ENCODE assay signal across 13 mouse cellular contexts in the genomic region with DNA sequence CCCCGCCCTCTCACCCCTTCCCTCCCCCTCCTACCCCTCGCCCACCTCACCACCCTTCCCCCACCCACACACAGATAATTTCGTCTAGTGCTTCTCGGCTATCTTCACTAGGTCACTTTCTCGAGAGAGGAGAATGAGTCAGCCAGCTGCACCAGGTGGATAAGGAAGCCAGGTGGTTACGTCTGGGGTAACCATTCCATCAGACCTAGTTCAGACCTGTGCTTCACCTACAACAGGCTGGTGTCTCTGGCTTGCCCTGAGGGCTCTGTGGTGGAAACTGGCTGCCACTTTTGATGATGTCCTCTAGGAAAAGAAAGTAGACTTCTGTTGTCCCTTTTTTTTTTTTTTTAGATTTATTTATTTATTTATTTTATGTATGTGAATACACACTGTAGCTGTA.
DNase-seq lines count a peak whose midpoint lies in the region; ATAC-seq and TF ChIP-seq lines count a peak whose summit lies in the region.
"Had no signal": no experiment of that assay in that cellular context is flagged by ENCODE, and none has a peak within 500 bp of the region (broad histone marks: within the 10 kb centered on the region; RNA-seq: fewer than 3 reads in every experiment).

No protein-coding gene starts in this region.

- H3K27me3 ChIP-seq in hindbrain, embryonic 10.5 days (ENCODE audit: insufficient read depth, poor library complexity, severe bottlenecking), result no peaks in the 10 kb centered on the region
- no peaks in the 10 kb centered on the region for H3K27me3 ChIP-seq in hindbrain, embryonic 11.5 days (ENCODE audit: control insufficient read depth, insufficient read depth, low read length)
- no peaks in the 10 kb centered on the region for H3K27me3 ChIP-seq in stomach, postnatal 0 days (ENCODE audit: control insufficient read depth, insufficient read depth, low read length)

- no peak for TF ChIP-seq CTCF in stomach, postnatal 0 days (IDR thresholded peaks at IDR 0.05; ENCODE audit: low read depth)

- no peaks in the 10 kb centered on the region for H3K9me3 ChIP-seq in hindbrain, embryonic 10.5 days
- no peaks in the 10 kb centered on the region for H3K9me3 ChIP-seq in hindbrain, embryonic 11.5 days (ENCODE audit: control insufficient read depth, low read length)
- H3K9me3 ChIP-seq in stomach, postnatal 0 days (ENCODE audit: control insufficient read depth, low read length), result no peaks in the 10 kb centered on the region

- TF ChIP-seq EP300 in stomach, postnatal 0 days (optimal IDR thresholded peaks at IDR 0.05), result no peak

- 29% methylated on average over 6 of the region's 6 CpGs for WGBS in hindbrain, embryonic 10.5 days
- WGBS in hindbrain, embryonic 11.5 days, result 31% methylated on average over 6 of the region's 6 CpGs
- WGBS in stomach, postnatal 0 days, result 38% methylated on average over 6 of the region's 6 CpGs

- peak; percentile 21 for DNase-seq in embryo, embryonic 9.5 days (ENCODE audit: extremely low spot score)
- DNase-seq in embryo, embryonic 10 days (ENCODE audit: low spot score), result no peak
- no peak for DNase-seq in hindbrain, embryonic 10.5 days (ENCODE audit: low spot score)
- DNase-seq in hindbrain, embryonic 11.5 days (ENCODE audit: low spot score), result no peak
- DNase-seq in thymus, postnatal 0 days (ENCODE audit: low spot score), result peak; percentile 26
- DNase-seq in thymus, postnatal 36 days, result no peak
- peak; percentile 22 for DNase-seq in stomach, postnatal 0 days (ENCODE audit: low spot score)
- DNase-seq in right cerebral cortex, adult 18-20 months, result no peak
- DNase-seq: adrenal gland, adult 8-10 months; cerebellum, postnatal 14 days; kidney, adult 8-10 months had no signal

- H3K36me3 ChIP-seq in hindbrain, embryonic 10.5 days, result no peaks in the 10 kb centered on the region
- no peaks in the 10 kb centered on the region for H3K36me3 ChIP-seq in hindbrain, embryonic 11.5 days (ENCODE audit: control insufficient read depth, insufficient read depth, low read length)
- H3K36me3 ChIP-seq in stomach, postnatal 0 days (ENCODE audit: control insufficient read depth, insufficient read depth, low read length), result no peaks in the 10 kb centered on the region

- H3K27ac ChIP-seq in hindbrain, embryonic 10.5 days, result peak overlapping the region; percentile 35
- H3K27ac ChIP-seq in hindbrain, embryonic 11.5 days (ENCODE audit: low read depth, low read length), result no peak overlapping the region
- H3K27ac ChIP-seq in stomach, postnatal 0 days (replicated peaks), result no peak overlapping the region
- H3K27ac ChIP-seq: left cerebral cortex, adult 2 months had no signal

- ATAC-seq in hindbrain, embryonic 11.5 days (ENCODE audit: low FRiP score), result no peak
- peak; percentile 73; the same call in 1 of the 2 replicates for ATAC-seq in stomach, postnatal 0 days (ENCODE audit: low FRiP score, low TSS enrichment)

- no peak overlapping the region for H3K4me3 ChIP-seq in hindbrain, embryonic 10.5 days
- no peak overlapping the region for H3K4me3 ChIP-seq in hindbrain, embryonic 11.5 days (ENCODE audit: low read depth, low read length)
- 0 out of 2 replicates have a peak overlapping the region, but pooled peaks have one; percentile 8 for H3K4me3 ChIP-seq in stomach, postnatal 0 days (ENCODE audit: low read depth, low read length)
- H3K4me3 ChIP-seq: left cerebral cortex, adult 2 months; megakaryocyte, embryonic 14.5 days had no signal

- peaks cover 14% of the 10 kb centered on the region for H3K4me1 ChIP-seq in hindbrain, embryonic 10.5 days (replicated peaks)
- no peaks in the 10 kb centered on the region for H3K4me1 ChIP-seq in hindbrain, embryonic 11.5 days (replicated peaks; ENCODE audit: control insufficient read depth, insufficient read depth, low read length)
- peaks cover 2% of the 10 kb centered on the region; the same call in 1 of the 2 replicates for H3K4me1 ChIP-seq in stomach, postnatal 0 days (replicated peaks; ENCODE audit: control insufficient read depth, insufficient read depth)
- H3K4me1 ChIP-seq: megakaryocyte, embryonic 14.5 days had no signal

- H3K9ac ChIP-seq in hindbrain, embryonic 11.5 days (ENCODE audit: low read depth, low read length), result no peak overlapping the region
- H3K9ac ChIP-seq in stomach, postnatal 0 days (ENCODE audit: low read length), result no peak overlapping the region

- no peak overlapping the region for H3K4me2 ChIP-seq in hindbrain, embryonic 11.5 days (replicated peaks; ENCODE audit: low read depth, low read length)
- H3K4me2 ChIP-seq in stomach, postnatal 0 days (replicated peaks; ENCODE audit: low read depth), result no peak overlapping the region; the same call in 1 of the 2 replicates

Comparison
In these comparisons a context has a peak if more than half of its experiments do, and no peak if none do; other contexts are left out.
1. DNase-seq: peak in embryo, embryonic 9.5 days (single experiment), thymus, postnatal 0 days (single experiment) and stomach, postnatal 0 days (single experiment); none in embryo, embryonic 10 days (single experiment), hindbrain, embryonic 10.5 days (single experiment), hindbrain, embryonic 11.5 days (single experiment), thymus, postnatal 36 days (0 of 2) and right cerebral cortex, adult 18-20 months (single experiment).